Mouse (Mus musculus) embryonic facial prominence, embryonic 14.5 days (tissue): Measurements from ENCODE around the gene 1110012L19Rik. TPM values are rescaled to one million over a fixed set of nuclear protein-coding genes. Genes with fewer than 3 reads are reported as not detected.
"Not testable (repeated sequence)": the region's sequence is repeated elsewhere in the genome, so short reads cannot be mapped to it uniquely, and the experiment has no call there.

Source experiments
- ATAC-seq: fragments of 200-750 bp; cut with Nextera tagmentation; 2 replicates; pipeline ENCODE4 v1.8.0; 2017; ENCODE audit warnings: low read depth, moderate number of reproducible peaks, moderate TSS enrichment
- DNase-seq: peaks from one replicate; pipeline ENCODE4 v3.0.0-alpha.2; 2015; ENCODE audit warnings: low spot score
- H3K27ac ChIP-seq: fragments of 300-500 bp; sonication (generic); replicated peaks from 2 replicates; pipeline ENCODE4 v1.5.1; 2014; ENCODE audit warnings: low read depth, mild to moderate bottlenecking, low read length, moderate library complexity
- H3K27me3 ChIP-seq: fragments of 300-500 bp; sonication (generic); replicated peaks from 2 replicates; pipeline ENCODE4 v1.6.1; 2014; ENCODE audit warnings: low read length; ENCODE audit not compliant: control insufficient read depth, insufficient read depth
- H3K36me3 ChIP-seq: fragments of 300-500 bp; sonication (generic); 2 replicates; pipeline ENCODE4 v1.6.1; 2014; ENCODE audit warnings: low read length, mixed read lengths; ENCODE audit not compliant: control insufficient read depth, insufficient read depth
- H3K4me1 ChIP-seq: fragments of 300-500 bp; sonication (generic); 2 replicates; pipeline ENCODE4 v1.6.1; 2014; ENCODE audit warnings: antibody characterized with exemption, low read length; ENCODE audit not compliant: control insufficient read depth, insufficient read depth
- H3K4me2 ChIP-seq: fragments of 300-500 bp; sonication (generic); 2 replicates; pipeline ENCODE4 v1.6.1; 2014; ENCODE audit warnings: low read depth, mild to moderate bottlenecking, low read length, moderate library complexity, mixed read lengths
- H3K4me3 ChIP-seq: fragments of 300-500 bp; sonication (generic); 2 replicates; pipeline ENCODE4 v1.5.1; 2014; ENCODE audit warnings: low read depth, mild to moderate bottlenecking, low read length
- H3K9ac ChIP-seq: fragments of 300-500 bp; sonication (generic); 2 replicates; pipeline ENCODE4 v1.6.1; 2014; ENCODE audit warnings: low read depth, mild to moderate bottlenecking, low read length, moderate library complexity, mixed read lengths
- H3K9me3 ChIP-seq: fragments of 300-500 bp; sonication (generic); 2 replicates; pipeline ENCODE4 v1.6.1; 2016; ENCODE audit warnings: low read length; ENCODE audit not compliant: control insufficient read depth
- WGBS: fragments of 180-500 bp; shearing (Covaris S2); extraction: QIAGEN DNeasy Blood & Tissue Kit; methylation state at CpG from one replicate; pipeline ENCODE4 v1.1.7; 2014; 5-methylcytosine and 5-hydroxymethylcytosine counted together
- polyA plus RNA-seq: library from polyadenylated mRNA; unstranded; fragments of >200 nt; fragmentation: Nextera tagmentation; extraction: Ambion mirVana; gene quantifications from 2 replicates; pipeline ENCODE4 v1.2.1, GENCODE M21; 2014

1110012L19Rik gene
- 25.6 and 29.0 TPM in 2 replicates for polyA plus RNA-seq

GRCm38 (mm10) chrX:70385276-70385961 is at the start of gene 1110012L19Rik:
1110012L19Rik (plus strand) TSS chrX:70385877.
- H3K27me3 ChIP-seq = no peaks in the 10 kb centered on the region
- WGBS = 24% methylated on average over 22 of the region's 22 CpGs
- no peaks in the 10 kb centered on the region for H3K4me1 ChIP-seq
- H3K9me3 ChIP-seq = no peaks in the 10 kb centered on the region
- ATAC-seq (peak; percentile 96), DNase-seq (peak; percentile 96)
- H3K9ac ChIP-seq = peak within 1 kb of the TSS; percentile 71
- H3K27ac ChIP-seq = peak within 1 kb of the TSS; percentile 82
- peak within 1 kb of the TSS; percentile 56 for H3K4me3 ChIP-seq
- H3K4me2 ChIP-seq = peak within 1 kb of the TSS; percentile 56
- H3K36me3 ChIP-seq = no peaks in the 10 kb centered on the region

DNA sequence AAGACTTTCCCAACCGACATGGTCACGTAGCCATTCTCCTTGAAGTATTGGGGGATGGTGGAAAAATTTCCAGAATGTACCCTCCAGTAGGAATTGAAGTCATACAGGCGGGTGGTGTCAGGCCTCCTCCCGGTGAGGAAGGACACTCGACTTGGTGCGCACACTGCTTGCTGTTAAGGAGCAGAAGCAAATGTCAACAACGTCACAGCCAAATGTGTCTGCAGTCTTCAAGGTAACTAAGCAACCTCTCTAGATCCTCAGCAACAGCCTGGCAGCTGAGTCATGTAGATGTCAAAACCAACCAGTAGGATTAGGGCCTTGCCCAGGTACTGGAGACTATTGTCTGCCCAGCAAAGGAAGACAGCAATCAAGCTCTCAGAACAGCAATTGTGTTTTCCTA is 22.7 kb upstream of the 1110012L19Rik start:
- ATAC-seq (no peak), DNase-seq (no peak)
- Histone ChIP-seq H3K9me3 (no peaks in the 10 kb centered on the region), H3K4me3 (no peak overlapping the region), H3K27ac (no peak overlapping the region), H3K27me3 (no peaks in the 10 kb centered on the region), H3K36me3 (peaks cover 9% of the 10 kb centered on the region; the same call in 1 of the 2 replicates), H3K4me1 (no peaks in the 10 kb centered on the region; the same call in 1 of the 2 replicates), H3K4me2 (no peak overlapping the region), H3K9ac (no peak overlapping the region)
- WGBS = 86% methylated on average over 7 of the region's 7 CpGs

GRCm38 (mm10) chrX:70363446-70363845 is 22.2 kb upstream of the 1110012L19Rik start:
- ATAC-seq (no peak), DNase-seq (no peak)
- no peaks in the 10 kb centered on the region for H3K9me3 ChIP-seq
- H3K4me2 ChIP-seq = peak overlapping the region; percentile 49
- no peaks in the 10 kb centered on the region for H3K27me3 ChIP-seq
- 61% methylated on average over 5 of the region's 5 CpGs for WGBS
- no peak overlapping the region for H3K27ac ChIP-seq
- H3K36me3 ChIP-seq = peaks cover 9% of the 10 kb centered on the region; the same call in 1 of the 2 replicates
- H3K9ac ChIP-seq = 0 out of 2 replicates have a peak overlapping the region, but pooled peaks have one; percentile 3
- no peak overlapping the region for H3K4me3 ChIP-seq
- H3K4me1 ChIP-seq = no peaks in the 10 kb centered on the region; the same call in 1 of the 2 replicates

DNA sequence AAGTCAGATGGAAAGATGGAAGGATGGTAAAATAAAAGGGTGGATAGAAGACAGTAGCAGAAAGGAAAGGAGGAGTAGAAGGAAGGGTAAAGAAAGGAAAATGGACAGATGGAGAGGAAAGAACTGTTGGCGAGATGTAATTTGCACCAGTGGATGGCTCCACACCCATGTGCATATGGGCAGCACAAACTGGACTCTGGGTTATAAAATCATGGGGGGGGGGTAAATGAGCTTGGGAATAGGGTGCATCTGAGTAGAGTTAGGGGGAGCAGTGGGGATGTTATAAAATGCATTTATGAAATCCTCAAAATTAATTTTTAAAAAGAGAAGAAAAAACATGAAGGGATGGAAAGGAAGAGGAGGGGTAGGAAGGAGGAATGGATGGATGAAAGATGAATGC is 21.5 kb upstream of the 1110012L19Rik start:
- WGBS = 65% methylated on average over 1 of the region's 1 CpGs
- H3K4me1 ChIP-seq = no peaks in the 10 kb centered on the region; the same call in 1 of the 2 replicates

DNA sequence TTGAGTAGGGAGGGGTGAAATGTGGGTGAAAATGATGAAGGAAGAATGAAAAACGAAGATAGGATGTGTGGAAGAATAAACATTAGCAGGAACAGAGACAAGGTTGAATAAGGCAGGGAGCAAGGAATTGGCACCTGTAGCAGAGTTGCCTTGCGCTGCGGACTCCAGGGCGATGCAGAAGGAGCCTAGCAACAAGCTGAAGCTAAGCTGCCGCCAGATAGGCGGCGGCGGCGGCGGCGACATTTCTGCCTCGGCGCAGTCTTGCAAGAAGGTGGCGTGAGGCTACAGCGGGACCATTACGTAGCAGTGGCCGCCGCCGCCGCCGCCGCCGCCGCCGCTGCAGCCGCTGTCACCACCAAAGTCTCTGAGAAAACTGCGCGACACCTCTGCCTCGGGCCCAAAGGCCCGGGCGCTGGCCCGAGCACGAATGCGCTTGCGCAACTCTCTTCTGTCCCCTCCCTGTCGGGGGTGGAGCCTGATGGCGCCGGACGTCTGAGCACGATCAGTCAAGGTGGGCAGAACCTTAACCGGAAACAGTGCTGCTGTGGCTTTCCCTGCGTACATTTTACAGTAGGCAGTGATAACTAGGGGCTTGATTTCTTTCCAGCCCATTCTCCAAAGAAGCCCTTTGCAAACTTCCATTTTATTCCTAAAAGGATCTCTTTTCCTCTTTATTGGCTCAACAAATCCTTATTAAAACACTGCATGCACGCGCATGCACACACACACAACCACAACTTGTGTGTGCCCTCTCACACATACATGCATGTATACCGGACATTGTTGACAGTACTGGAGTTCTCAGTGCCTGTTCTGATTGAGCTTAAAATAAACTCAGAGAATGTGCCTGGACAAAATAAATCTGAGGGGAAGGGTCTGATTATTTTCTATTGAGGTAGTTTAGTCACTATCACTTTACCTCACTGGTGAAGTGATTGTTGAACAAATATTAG is 20.7 kb upstream of the 1110012L19Rik start, which contains the start of gene Ids:
Ids (minus strand) TSS at position 424 of the 953 bp plus-strand sequence.
- Histone ChIP-seq H3K4me3 (peak within 1 kb of the TSS; percentile 48), H3K36me3 (0 out of 2 replicates have a peak, but pooled peaks cover under 1% of the 10 kb centered on the region), H3K27me3 (no peaks in the 10 kb centered on the region), H3K27ac (peak within 1 kb of the TSS; percentile 44; the same call in 1 of the 2 replicates), H3K4me1 (no peaks in the 10 kb centered on the region; the same call in 1 of the 2 replicates), H3K4me2 (peak within 1 kb of the TSS; percentile 49), H3K9ac (peak within 1 kb of the TSS; percentile 70), H3K9me3 (no peaks in the 10 kb centered on the region)
- peak; percentile 96 for ATAC-seq
- WGBS = 27% methylated on average over 29 of the region's 45 CpGs
- peak; percentile 93 for DNase-seq

More for the DNA sequence above, 21.5 kb upstream of the 1110012L19Rik start:
- H3K27me3 ChIP-seq = no peaks in the 10 kb centered on the region
- no peaks in the 10 kb centered on the region for H3K9me3 ChIP-seq
- H3K9ac ChIP-seq = peak overlapping the region; percentile 70
- H3K4me2 ChIP-seq = peak overlapping the region; percentile 49
- peaks cover 7% of the 10 kb centered on the region; the same call in 1 of the 2 replicates for H3K36me3 ChIP-seq
- ATAC-seq (no peak), DNase-seq (no peak)
- H3K4me3 ChIP-seq = peak overlapping the region; percentile 48
- H3K27ac ChIP-seq = no peak overlapping the region

DNA sequence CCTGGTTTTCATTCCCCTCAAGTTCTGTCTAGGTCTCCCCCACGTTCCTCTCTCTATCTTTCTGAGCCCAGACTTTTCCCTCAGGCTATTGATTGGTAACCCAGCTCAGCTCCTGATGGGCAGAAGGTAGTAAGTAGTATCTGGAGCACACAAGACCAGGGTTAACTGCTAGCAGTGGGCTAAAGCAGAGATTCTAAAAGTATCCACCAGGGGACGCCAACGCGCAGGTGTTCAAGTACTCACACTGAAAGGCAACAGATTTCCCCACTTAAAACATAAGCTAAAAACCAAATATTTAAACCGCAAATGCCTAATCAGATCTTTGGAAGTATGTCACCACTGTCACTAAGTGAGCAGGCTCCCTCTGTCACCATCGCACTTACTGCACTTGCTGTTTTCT is 15.9 kb upstream of the 1110012L19Rik start:
- not testable (repeated sequence) for H3K36me3 ChIP-seq, H3K4me1 ChIP-seq, H3K27ac ChIP-seq, DNase-seq, ATAC-seq, H3K9me3 ChIP-seq, H3K4me3 ChIP-seq, H3K4me2 ChIP-seq, H3K27me3 ChIP-seq, H3K9ac ChIP-seq
- WGBS = no CpG with 5 or more reads among the region's 6 CpGs

- not testable (repeated sequence) for H3K9me3 ChIP-seq, H3K27me3 ChIP-seq, H3K36me3 ChIP-seq, H3K27ac ChIP-seq, H3K9ac ChIP-seq, ATAC-seq, H3K4me2 ChIP-seq, DNase-seq, H3K4me1 ChIP-seq, H3K4me3 ChIP-seq
- 58% methylated on average over 4 of the region's 6 CpGs for WGBS
Observed at GRCm38 (mm10) chrX:70374469-70375110, 11.1 kb upstream of the 1110012L19Rik start.

- no peak for ATAC-seq
- Histone ChIP-seq H3K27ac (peak overlapping the region; percentile 82; the same call in 1 of the 2 replicates), H3K4me3 (peak overlapping the region; percentile 56), H3K4me2 (peak overlapping the region; percentile 47), H3K36me3 (no peaks in the 10 kb centered on the region), H3K9me3 (no peaks in the 10 kb centered on the region), H3K4me1 (no peaks in the 10 kb centered on the region), H3K27me3 (no peaks in the 10 kb centered on the region), H3K9ac (peak overlapping the region; percentile 51)
- no peak for DNase-seq
- WGBS = 39% methylated on average over 3 of the region's 3 CpGs
Observed at GRCm38 (mm10) chrX:70384917-70385275, 781 bp upstream of the 1110012L19Rik start.
